In the genomic region with DNA sequence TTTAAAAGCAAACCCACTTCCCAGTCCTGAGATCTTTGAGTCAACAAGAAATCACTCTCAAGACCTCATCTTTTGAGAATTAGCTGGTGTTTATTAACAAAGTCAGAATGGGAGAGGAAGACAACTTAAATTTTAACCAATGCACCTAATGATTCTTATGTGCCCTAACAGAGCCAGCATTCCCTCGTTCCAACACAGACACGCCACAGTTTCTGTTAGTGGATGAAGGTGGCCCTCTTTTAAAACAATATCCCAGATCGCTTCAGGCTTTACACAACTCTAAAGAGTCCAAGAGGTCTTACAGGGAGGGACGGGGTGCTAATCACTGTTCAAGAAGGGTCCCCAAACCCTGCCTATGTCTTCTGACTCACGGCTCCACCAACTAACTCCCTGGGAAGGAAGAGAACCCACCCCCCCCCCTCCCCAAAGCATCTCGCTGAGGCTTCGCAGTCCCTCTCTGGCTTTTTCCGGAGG, we compare ENCODE assay signal across 7 mouse cellular contexts. TPM values are rescaled to one million over a fixed set of nuclear protein-coding genes. Genes with fewer than 3 reads are reported as not detected.
DNase-seq lines count a peak whose midpoint lies in the region; ATAC-seq and TF ChIP-seq lines count a peak whose summit lies in the region.

No protein-coding gene starts in this region.

- TF ChIP-seq CTCF in testis, adult 2 months (IDR thresholded peaks at IDR 0.05; ENCODE audit: control insufficient read depth, insufficient read depth, insufficient replicate concordance, low read depth, low read length): no peak

- WGBS in heart, embryonic 16.5 days: 1% methylated on average over 8 of the region's 8 CpGs
- WGBS in limb, embryonic 12.5 days: under 1% methylated on average over 8 of the region's 8 CpGs
- WGBS in stomach, embryonic 16.5 days: under 1% methylated on average over 8 of the region's 8 CpGs

- no peaks in the 10 kb centered on the region for H3K9me3 ChIP-seq in heart, embryonic 16.5 days (replicated peaks; ENCODE audit: control insufficient read depth, low read length)
- no peaks in the 10 kb centered on the region for H3K9me3 ChIP-seq in limb, embryonic 12.5 days
- no peaks in the 10 kb centered on the region for H3K9me3 ChIP-seq in stomach, embryonic 16.5 days (replicated peaks; ENCODE audit: control insufficient read depth, low read length)

- H3K9ac ChIP-seq in heart, embryonic 16.5 days (ENCODE audit: low read length): peak overlapping the region; percentile 99
- peak overlapping the region; percentile 89 for H3K9ac ChIP-seq in limb, embryonic 12.5 days (replicated peaks)
- peak overlapping the region; percentile 98 for H3K9ac ChIP-seq in stomach, embryonic 16.5 days (ENCODE audit: low read length)

- no peaks in the 10 kb centered on the region for H3K4me1 ChIP-seq in testis, adult 2 months (ENCODE audit: control insufficient read depth, insufficient read depth, low read length)
- H3K4me1 ChIP-seq in heart, embryonic 16.5 days (ENCODE audit: control insufficient read depth, insufficient read depth, low read length): peaks cover 8% of the 10 kb centered on the region
- peaks cover 7% of the 10 kb centered on the region; the same call in 1 of the 2 replicates for H3K4me1 ChIP-seq in limb, embryonic 12.5 days (replicated peaks)
- 0 out of 2 replicates have a peak, but pooled peaks cover 5% of the 10 kb centered on the region for H3K4me1 ChIP-seq in stomach, embryonic 16.5 days (ENCODE audit: control insufficient read depth, insufficient read depth, low read length)

- peak overlapping the region; percentile 99 for H3K27ac ChIP-seq in testis, adult 2 months (ENCODE audit: control insufficient read depth, insufficient read depth, low read depth, low read length)
- H3K27ac ChIP-seq in heart, embryonic 16.5 days (ENCODE audit: low read length): peak overlapping the region; percentile 97
- H3K27ac ChIP-seq in limb, embryonic 12.5 days: peak overlapping the region; percentile 96
- H3K27ac ChIP-seq in stomach, embryonic 16.5 days (ENCODE audit: low read length): peak overlapping the region; percentile 92

- H3K4me2 ChIP-seq in heart, embryonic 16.5 days (ENCODE audit: low read depth, low read length): peak overlapping the region; percentile 72
- peak overlapping the region; percentile 58 for H3K4me2 ChIP-seq in limb, embryonic 12.5 days
- H3K4me2 ChIP-seq in stomach, embryonic 16.5 days (ENCODE audit: low read depth, low read length): peak overlapping the region; percentile 77

- peaks cover 2% of the 10 kb centered on the region; the same call in 1 of the 2 replicates for H3K36me3 ChIP-seq in testis, adult 2 months (ENCODE audit: control insufficient read depth, insufficient read depth, low read length)
- peaks cover 2% of the 10 kb centered on the region; the same call in 1 of the 2 replicates for H3K36me3 ChIP-seq in heart, embryonic 16.5 days (ENCODE audit: control insufficient read depth, insufficient read depth)
- H3K36me3 ChIP-seq in limb, embryonic 12.5 days: peaks cover 7% of the 10 kb centered on the region; the same call in 1 of the 2 replicates
- no peaks in the 10 kb centered on the region for H3K36me3 ChIP-seq in stomach, embryonic 16.5 days (ENCODE audit: control insufficient read depth, insufficient read depth, low read length)

- peak overlapping the region; percentile 99 for H3K4me3 ChIP-seq in testis, adult 2 months (ENCODE audit: control insufficient read depth, low read depth, low read length)
- H3K4me3 ChIP-seq in heart, embryonic 16.5 days (ENCODE audit: low read length): peak overlapping the region; percentile 96
- peak overlapping the region; percentile 77 for H3K4me3 ChIP-seq in limb, embryonic 12.5 days (replicated peaks)
- peak overlapping the region; percentile 89 for H3K4me3 ChIP-seq in stomach, embryonic 16.5 days (replicated peaks; ENCODE audit: low read length)

- no peak; the same call in 1 of the 2 replicates for ATAC-seq in heart, embryonic 16.5 days (replicated peaks; ENCODE audit: extremely low read depth, insufficient read depth, low FRiP score)
- ATAC-seq in limb, embryonic 12.5 days (ENCODE audit: insufficient number of reproducible peaks, insufficient read depth, low FRiP score, low TSS enrichment, low read depth): no peak; the same call in 1 of the 2 replicates
- peak; percentile 14; the same call in 1 of the 2 replicates for ATAC-seq in stomach, embryonic 16.5 days (ENCODE audit: insufficient read depth, low FRiP score)
- ATAC-seq in megakaryocyte progenitor cell, adult 5-6 weeks (replicated peaks; ENCODE audit: poor library complexity): no peak
- ATAC-seq in activated CD4-positive, CD25-positive, alpha-beta regulatory T cell, adult 4 months: no peak

- no peak for DNase-seq in testis, postnatal 10 days (ENCODE audit: low spot score)

- TF ChIP-seq POLR2A in testis, adult 2 months (IDR thresholded peaks at IDR 0.05; ENCODE audit: control insufficient read depth, low read depth, low read length): no peak

- H3K27me3 ChIP-seq in testis, adult 2 months (ENCODE audit: control insufficient read depth, insufficient read depth, low read length): no peaks in the 10 kb centered on the region
- no peaks in the 10 kb centered on the region for H3K27me3 ChIP-seq in heart, embryonic 16.5 days (ENCODE audit: control insufficient read depth, insufficient read depth, low read length)
- no peaks in the 10 kb centered on the region for H3K27me3 ChIP-seq in limb, embryonic 12.5 days
- no peaks in the 10 kb centered on the region for H3K27me3 ChIP-seq in stomach, embryonic 16.5 days (ENCODE audit: control insufficient read depth, insufficient read depth, low read length)

RNA-seq across cellular contexts. Expression of a gene that starts 0.9 kb away (rescaled TPM):
- polyA plus RNA-seq in testis, adult 2 months (2012; rRNA removed): 28.0 and 38.2 TPM in 2 replicates
- 5.4 and 6.4 TPM in 2 replicates for polyA plus RNA-seq in heart, embryonic 16.5 days (2015; fragmentation: Nextera tagmentation; extraction: Ambion mirVana)
- 10.5 and 10.8 TPM in 2 replicates for polyA plus RNA-seq in limb, embryonic 12.5 days (2016; fragmentation: Nextera tagmentation; extraction: Ambion mirVana)
- polyA plus RNA-seq in stomach, embryonic 16.5 days (2015; fragmentation: Nextera tagmentation; extraction: Ambion mirVana): 6.6 and 7.4 TPM in 2 replicates
- 16.6 and 20.1 TPM in 2 replicates for total RNA-seq in megakaryocyte progenitor cell, adult 5-6 weeks (2015)
- 6.0 and 9.9 TPM in 2 replicates for total RNA-seq in megakaryocyte progenitor cell, adult 5-6 weeks (2017)
- 1 to 10 TPM; 1.2 to 2.8 TPM for polyA plus RNA-seq in activated CD4-positive, CD25-positive, alpha-beta regulatory T cell, adult 4 months (2017; shearing (Covaris generic))

RNA-seq across cellular contexts. Expression of a gene that starts 10.0 kb away (rescaled TPM):
- 1.4 TPM in 2 replicates for polyA plus RNA-seq in testis, adult 2 months (2012; rRNA removed)
- polyA plus RNA-seq in heart, embryonic 16.5 days (2015; fragmentation: Nextera tagmentation; extraction: Ambion mirVana): 2.5 and 3.9 TPM in 2 replicates
- polyA plus RNA-seq in limb, embryonic 12.5 days (2016; fragmentation: Nextera tagmentation; extraction: Ambion mirVana): 0.59 and 0.66 TPM in 2 replicates
- 3.1 and 4.4 TPM in 2 replicates for polyA plus RNA-seq in stomach, embryonic 16.5 days (2015; fragmentation: Nextera tagmentation; extraction: Ambion mirVana)
- total RNA-seq in megakaryocyte progenitor cell, adult 5-6 weeks (2015): 35.7 and 36.4 TPM in 2 replicates
- 42.2 and 42.5 TPM in 2 replicates for total RNA-seq in megakaryocyte progenitor cell, adult 5-6 weeks (2017)
- polyA plus RNA-seq in activated CD4-positive, CD25-positive, alpha-beta regulatory T cell, adult 4 months (2017; shearing (Covaris generic)): 10 to 100 TPM; 46.6 to 48.4 TPM
